Mouse (Mus musculus): ENCODE results near the gene Nadk2.
A peak's percentile ranks its signal among the peaks of the same experiment; 100 is the strongest.

The Nadk2 gene

GRCm38 (mm10) chr15:9130772-9131498 lies 59.9 kb downstream of the Nadk2 start:
- DNase-seq (ENCODE audit: extremely low read depth, insufficient read length, low spot score), result no peak

GRCm38 (mm10) chr15:9131499-9131888 lies 60.4 kb downstream of the Nadk2 start:
- DNase-seq (ENCODE audit: extremely low read depth, insufficient read length, low spot score), result no peak

GRCm38 (mm10) chr15:9132693-9133443 lies 61.8 kb downstream of the Nadk2 start:
- no peak for DNase-seq (ENCODE audit: extremely low read depth, insufficient read length, low spot score)

- DNase-seq (ENCODE audit: extremely low read depth, insufficient read length, low spot score), result no peak
Measured at GRCm38 (mm10) chr15:9134891-9135507, 63.9 kb downstream of the Nadk2 start.

- DNase-seq (ENCODE audit: extremely low read depth, insufficient read length, low spot score), result peak; percentile 43
Measured at GRCm38 (mm10) chr15:9139447-9139846, 68.4 kb downstream of the Nadk2 start.

GRCm38 (mm10) chr15:9140252-9140680 lies 69.2 kb downstream of the Nadk2 start, which contains the start of gene Lmbrd2:
Gene Lmbrd2, plus strand, starts transcription at chr15:9140550.
- peak; percentile 91 for DNase-seq (ENCODE audit: extremely low read depth, insufficient read length, low spot score)

GRCm38 (mm10) chr15:9140684-9141171 lies 69.7 kb downstream of the Nadk2 start:
- DNase-seq (ENCODE audit: extremely low read depth, insufficient read length, low spot score), result no peak

GRCm38 (mm10) chr15:9155325-9155724 lies 84.3 kb downstream of the Nadk2 start, which contains the start of gene Skp2:
Gene Skp2, minus strand, starts transcription at chr15:9155425.
- no peak for DNase-seq (ENCODE audit: extremely low read depth, insufficient read length, low spot score)

All from 3134 (cell line).